Mouse (Mus musculus): ENCODE measurements around the gene Ppp2r1b. TPM values are rescaled to one million over a fixed set of nuclear protein-coding genes. Genes with fewer than 3 reads are reported as not detected.
"Not testable (repeated sequence)": the region's sequence is repeated elsewhere in the genome, so short reads cannot be mapped to it uniquely, and the experiment has no call there.

The Ppp2r1b gene
- polyA plus RNA-seq, 1 experiment from 2014 or later, result 72.2 TPM

DNA sequence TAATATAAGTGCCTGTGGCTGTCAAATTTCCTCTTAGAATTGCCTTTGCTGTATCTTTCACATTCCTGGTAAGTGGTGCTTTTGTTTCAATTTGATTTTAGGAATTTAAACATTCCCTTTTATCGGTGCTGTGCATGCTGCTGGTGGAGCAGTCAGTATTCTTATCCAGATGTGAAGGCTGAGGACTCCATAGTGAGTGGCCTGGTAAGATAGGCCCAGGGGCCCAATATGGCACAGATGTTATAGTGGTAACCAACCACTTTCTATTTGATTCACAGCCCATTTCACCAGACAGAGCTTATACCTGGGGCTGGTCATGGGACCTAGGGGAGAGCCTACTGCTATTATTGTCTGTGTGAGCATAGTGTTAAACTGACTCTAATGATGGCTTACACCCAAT lies 28.6 kb upstream of the Ppp2r1b start:
- Histone ChIP-seq H3K27me3 (no peaks in the 10 kb centered on the region), H3K9me3 (no peaks in the 10 kb centered on the region), H3K27ac (no peak overlapping the region), H3K9ac (no peak overlapping the region), H3K4me2 (no peak overlapping the region), H3K36me3 (peaks cover 57% of the 10 kb centered on the region), H3K4me3 (no peak overlapping the region), H3K4me1 (no peaks in the 10 kb centered on the region)
- ATAC-seq (ENCODE audit: insufficient number of reproducible peaks, insufficient read depth, low FRiP score, low TSS enrichment, low read depth), result no peak
- 98% methylated on average over 1 of the region's 1 CpGs for WGBS

DNA sequence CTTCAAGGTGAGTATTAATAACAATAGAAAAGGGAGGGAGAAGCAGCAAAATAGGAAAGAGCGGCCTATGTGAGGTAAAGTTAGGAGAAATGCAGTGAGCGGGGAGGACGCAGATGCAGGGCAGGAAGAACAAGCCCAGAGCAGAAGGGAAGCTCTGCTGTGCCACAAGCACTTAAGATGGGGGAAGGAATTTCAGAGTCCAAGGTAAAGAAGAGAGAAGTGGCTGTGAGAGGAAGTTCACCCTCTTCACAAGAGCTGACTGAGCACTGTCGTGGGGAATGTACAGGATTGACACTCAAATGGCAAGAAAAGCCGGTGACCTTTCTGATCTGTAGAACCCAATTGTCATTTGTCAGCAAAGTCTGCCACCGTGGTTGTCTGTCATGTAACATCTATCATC lies 27.1 kb upstream of the Ppp2r1b start:
- H3K27ac ChIP-seq, result no peak overlapping the region
- H3K36me3 ChIP-seq, result peaks cover 57% of the 10 kb centered on the region
- H3K27me3 ChIP-seq, result no peaks in the 10 kb centered on the region
- H3K4me2 ChIP-seq, result no peak overlapping the region
- no peak for ATAC-seq (ENCODE audit: insufficient number of reproducible peaks, insufficient read depth, low FRiP score, low TSS enrichment, low read depth)
- H3K9me3 ChIP-seq, result no peaks in the 10 kb centered on the region
- H3K4me3 ChIP-seq, result no peak overlapping the region
- H3K4me1 ChIP-seq, result no peaks in the 10 kb centered on the region
- no peak overlapping the region for H3K9ac ChIP-seq
- WGBS, result 90% methylated on average over 6 of the region's 6 CpGs

DNA sequence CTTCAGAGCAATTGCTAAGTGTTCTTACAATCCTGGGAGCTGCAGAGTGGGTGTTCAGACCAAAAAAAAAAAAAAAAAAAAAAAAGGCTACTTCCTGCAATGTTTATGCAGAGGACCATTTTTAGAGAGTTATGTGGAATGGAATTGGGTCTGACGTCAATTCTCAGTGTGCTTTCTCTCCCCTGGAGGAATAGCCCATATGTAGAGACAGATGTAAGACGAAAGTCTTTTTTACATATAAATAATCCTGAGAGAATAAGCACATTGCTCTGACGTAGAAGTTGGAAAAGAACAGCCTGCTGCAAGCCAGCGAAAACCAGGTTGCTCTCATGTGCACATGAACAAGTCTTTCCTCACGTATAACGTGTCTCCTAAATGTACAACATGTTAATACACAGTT lies 25.4 kb upstream of the Ppp2r1b start:
- Histone ChIP-seq H3K9me3 (no peaks in the 10 kb centered on the region), H3K27me3 (no peaks in the 10 kb centered on the region), H3K4me3 (no peak overlapping the region), H3K36me3 (peaks cover 57% of the 10 kb centered on the region), H3K9ac (no peak overlapping the region), H3K4me2 (no peak overlapping the region), H3K4me1 (no peaks in the 10 kb centered on the region), H3K27ac (no peak overlapping the region)
- 82% methylated on average over 6 of the region's 6 CpGs for WGBS
- no peak for ATAC-seq (ENCODE audit: insufficient number of reproducible peaks, insufficient read depth, low FRiP score, low TSS enrichment, low read depth)

DNA sequence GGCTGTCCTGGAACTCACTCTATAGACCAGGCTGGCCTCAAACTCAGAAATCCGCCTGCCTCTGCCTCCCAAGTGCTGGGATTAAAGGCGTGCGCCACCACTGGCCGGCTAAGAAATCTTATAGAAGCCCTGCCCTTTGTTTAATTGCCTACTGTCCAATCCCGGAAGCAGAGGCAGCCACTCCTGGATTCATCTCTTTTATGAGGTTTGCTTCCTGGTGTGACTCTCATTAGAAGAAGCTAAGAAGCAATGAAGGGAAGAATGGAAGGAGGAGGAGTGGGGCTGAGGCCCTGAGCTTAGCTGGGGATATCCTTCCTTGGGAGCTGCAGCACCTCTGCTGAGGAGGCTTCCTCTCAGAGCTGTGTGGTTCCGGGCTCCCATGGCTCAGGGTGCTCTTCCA lies 23.4 kb upstream of the Ppp2r1b start:
- WGBS, result 96% methylated on average over 6 of the region's 6 CpGs
- H3K36me3 ChIP-seq, result peaks cover 61% of the 10 kb centered on the region

DNA sequence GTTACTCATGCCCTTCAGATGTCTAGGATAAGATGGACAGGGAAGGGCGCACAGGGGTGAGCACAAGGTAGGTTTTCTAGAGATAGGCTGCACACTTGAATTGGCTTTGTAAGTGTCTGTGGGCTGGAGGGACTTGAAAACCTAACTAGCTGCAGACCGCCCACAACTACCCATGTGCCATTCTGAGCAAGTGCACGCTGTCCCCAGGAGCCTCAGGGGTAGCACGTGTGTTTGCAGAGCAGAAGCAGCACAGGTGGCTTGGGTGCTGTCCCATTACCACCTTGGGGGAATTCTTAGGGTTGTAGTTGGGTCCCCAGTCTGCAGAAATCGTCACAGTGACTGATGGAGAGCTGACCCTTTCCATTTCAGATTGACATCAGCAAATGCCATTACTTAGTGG lies 22.9 kb upstream of the Ppp2r1b start:
- no peak for ATAC-seq (ENCODE audit: insufficient number of reproducible peaks, insufficient read depth, low FRiP score, low TSS enrichment, low read depth)
- no peak overlapping the region for H3K9ac ChIP-seq
- H3K36me3 ChIP-seq, result peaks cover 56% of the 10 kb centered on the region
- 94% methylated on average over 5 of the region's 5 CpGs for WGBS
- no peaks in the 10 kb centered on the region for H3K4me1 ChIP-seq
- H3K4me3 ChIP-seq, result no peak overlapping the region
- no peaks in the 10 kb centered on the region for H3K27me3 ChIP-seq
- no peak overlapping the region for H3K4me2 ChIP-seq
- H3K27ac ChIP-seq, result no peak overlapping the region
- no peaks in the 10 kb centered on the region for H3K9me3 ChIP-seq

More for the DNA sequence above, 23.4 kb upstream of the Ppp2r1b start:
- no peak for ATAC-seq (ENCODE audit: insufficient number of reproducible peaks, insufficient read depth, low FRiP score, low TSS enrichment, low read depth)
- Histone ChIP-seq H3K4me1 (no peaks in the 10 kb centered on the region), H3K9ac (no peak overlapping the region), H3K9me3 (no peaks in the 10 kb centered on the region), H3K27me3 (no peaks in the 10 kb centered on the region), H3K4me2 (no peak overlapping the region), H3K4me3 (no peak overlapping the region), H3K27ac (no peak overlapping the region)

DNA sequence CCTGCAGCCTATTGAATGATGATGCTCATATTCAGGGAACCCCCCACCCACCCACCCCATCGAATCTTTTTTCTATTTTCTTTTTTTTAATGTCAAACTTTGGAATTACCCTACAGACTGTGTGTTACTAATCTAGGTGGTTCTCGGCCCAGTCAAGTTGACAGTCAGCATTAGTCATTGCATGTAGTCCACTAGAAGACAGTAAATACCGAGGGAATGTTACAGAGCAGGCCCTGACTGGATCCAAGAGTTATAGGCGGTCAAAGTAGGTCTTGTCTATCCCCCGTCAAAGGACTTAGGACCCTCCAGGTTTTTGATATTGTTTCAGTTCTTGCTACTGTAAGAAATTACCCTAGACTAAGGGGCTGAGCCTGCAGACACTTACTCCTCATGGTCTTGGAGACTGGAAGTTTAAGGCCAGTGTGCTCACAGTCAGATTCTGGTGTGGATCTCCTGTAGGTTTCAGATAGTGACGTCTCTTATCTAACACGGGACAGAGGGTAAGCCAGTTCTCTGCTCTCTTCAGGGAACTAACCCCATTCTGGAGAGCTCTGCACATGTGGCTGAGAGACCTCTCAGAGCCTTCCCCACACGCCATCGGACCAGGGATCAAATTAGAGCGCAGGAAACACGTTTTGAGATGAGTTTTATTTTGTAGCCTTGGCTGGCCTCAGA lies 21.2 kb upstream of the Ppp2r1b start:
- Histone ChIP-seq H3K27ac (no peak overlapping the region), H3K4me3 (no peak overlapping the region), H3K4me2 (no peak overlapping the region), H3K9me3 (no peaks in the 10 kb centered on the region), H3K4me1 (no peaks in the 10 kb centered on the region), H3K27me3 (no peaks in the 10 kb centered on the region), H3K9ac (no peak overlapping the region), H3K36me3 (peaks cover 53% of the 10 kb centered on the region)
- no peak for ATAC-seq (ENCODE audit: insufficient number of reproducible peaks, insufficient read depth, low FRiP score, low TSS enrichment, low read depth)
- 85% methylated on average over 11 of the region's 11 CpGs for WGBS

DNA sequence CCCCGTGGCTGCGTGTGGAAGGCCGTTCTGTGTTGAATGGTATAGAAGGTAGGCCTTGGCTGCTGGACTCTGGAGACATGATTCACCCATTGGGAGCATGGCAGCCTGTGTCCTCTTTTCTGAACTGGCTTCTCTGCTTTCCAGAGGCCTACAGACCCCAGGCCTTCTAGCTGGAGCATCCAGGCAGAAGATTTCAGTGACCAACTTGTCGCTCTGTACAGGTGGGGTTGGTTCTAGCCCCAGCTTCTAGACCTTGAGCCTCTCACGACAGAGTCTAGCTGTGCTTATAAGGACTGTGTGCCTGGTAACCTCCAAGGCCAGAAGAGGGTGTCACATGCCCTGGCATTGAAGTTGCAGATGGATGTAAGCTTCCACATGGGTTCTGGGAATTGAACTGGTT lies 13.6 kb upstream of the Ppp2r1b start:
- Histone ChIP-seq H3K9me3 (no peaks in the 10 kb centered on the region), H3K4me1 (peaks cover 3% of the 10 kb centered on the region; the same call in 1 of the 2 replicates), H3K27ac (no peak overlapping the region), H3K4me3 (no peak overlapping the region), H3K36me3 (peaks cover 36% of the 10 kb centered on the region), H3K9ac (no peak overlapping the region), H3K27me3 (no peaks in the 10 kb centered on the region), H3K4me2 (no peak overlapping the region)
- 87% methylated on average over 5 of the region's 5 CpGs for WGBS
- no peak for ATAC-seq (ENCODE audit: insufficient number of reproducible peaks, insufficient read depth, low FRiP score, low TSS enrichment, low read depth)

DNA sequence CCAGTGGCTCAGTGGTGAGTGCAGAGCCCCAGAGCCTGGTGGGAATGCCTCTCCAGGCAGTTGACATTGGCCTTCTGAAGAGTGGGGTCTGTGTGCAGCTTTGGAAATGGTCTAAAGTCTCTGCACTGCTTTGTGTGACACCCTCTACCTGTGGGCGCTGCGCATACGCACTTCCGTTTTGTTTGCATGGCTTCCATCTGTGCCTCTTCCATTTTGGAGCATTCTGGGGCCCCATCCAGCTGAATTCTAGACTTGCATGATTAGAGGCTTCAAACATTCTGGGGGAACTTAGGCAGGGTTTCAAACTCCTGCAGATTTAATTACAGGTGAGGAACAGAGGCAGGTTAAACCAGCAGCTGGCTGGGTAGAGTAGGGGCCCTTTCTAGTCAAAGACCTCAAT lies 12.9 kb upstream of the Ppp2r1b start:
- WGBS, result 97% methylated on average over 4 of the region's 4 CpGs
- H3K9ac ChIP-seq, result no peak overlapping the region
- ATAC-seq (ENCODE audit: insufficient number of reproducible peaks, insufficient read depth, low FRiP score, low TSS enrichment, low read depth), result no peak
- peaks cover 35% of the 10 kb centered on the region for H3K36me3 ChIP-seq
- H3K27me3 ChIP-seq, result no peaks in the 10 kb centered on the region
- no peak overlapping the region for H3K4me2 ChIP-seq
- H3K4me3 ChIP-seq, result no peak overlapping the region
- no peaks in the 10 kb centered on the region for H3K9me3 ChIP-seq
- H3K4me1 ChIP-seq, result peaks cover 3% of the 10 kb centered on the region; the same call in 1 of the 2 replicates
- no peak overlapping the region for H3K27ac ChIP-seq

DNA sequence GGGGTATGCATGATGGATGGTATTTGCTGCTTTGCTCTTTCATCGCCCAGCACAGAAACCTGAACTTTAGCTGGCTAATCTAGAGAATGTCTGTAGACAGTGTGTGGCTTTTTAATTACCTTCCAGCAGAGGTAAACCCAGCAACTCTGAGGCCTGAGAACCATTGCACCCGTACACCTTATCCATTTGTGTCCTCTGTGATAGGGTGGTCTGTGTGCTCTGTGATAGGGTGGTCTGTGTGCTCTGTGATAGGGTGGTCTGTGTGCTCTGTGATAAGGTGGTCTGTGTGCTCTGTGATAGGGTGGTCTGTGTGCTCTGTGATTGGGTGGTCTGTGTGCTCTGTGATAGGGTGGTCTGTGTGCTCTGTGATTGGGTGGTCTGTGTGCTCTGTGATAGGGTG lies 12.5 kb upstream of the Ppp2r1b start:
- peaks cover 37% of the 10 kb centered on the region for H3K36me3 ChIP-seq
- H3K9me3 ChIP-seq; H3K27me3 ChIP-seq; H3K4me3 ChIP-seq; H3K4me1 ChIP-seq; H3K4me2 ChIP-seq; ATAC-seq (ENCODE audit: insufficient number of reproducible peaks, insufficient read depth, low FRiP score, low TSS enrichment, low read depth); H3K27ac ChIP-seq; H3K9ac ChIP-seq: not testable (repeated sequence)
- 81% methylated on average over 2 of the region's 2 CpGs for WGBS

DNA sequence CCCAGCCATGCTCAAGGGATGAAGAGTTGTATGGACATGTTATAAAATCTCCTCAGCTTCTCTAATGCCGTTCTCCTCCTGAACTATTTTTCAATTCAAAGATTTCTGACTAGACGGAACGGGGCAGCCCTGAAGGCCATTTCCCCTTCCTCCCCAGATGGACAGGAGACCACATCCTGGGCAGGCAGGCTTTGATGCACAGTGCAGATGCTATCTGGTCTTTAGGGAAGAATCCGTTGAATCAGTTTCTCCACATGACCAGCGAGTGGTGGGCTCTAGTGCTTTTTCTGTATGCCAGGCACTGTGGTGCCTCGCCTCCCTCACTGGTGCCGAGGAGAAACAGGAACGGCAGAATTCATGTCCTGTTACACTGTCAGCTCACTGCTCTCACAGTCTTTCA lies 11.3 kb upstream of the Ppp2r1b start:
- Histone ChIP-seq H3K4me3 (no peak overlapping the region), H3K27me3 (no peaks in the 10 kb centered on the region), H3K4me2 (no peak overlapping the region), H3K9ac (no peak overlapping the region), H3K9me3 (no peaks in the 10 kb centered on the region), H3K4me1 (peaks cover 3% of the 10 kb centered on the region; the same call in 1 of the 2 replicates), H3K36me3 (peaks cover 33% of the 10 kb centered on the region), H3K27ac (no peak overlapping the region)
- no peak for ATAC-seq (ENCODE audit: insufficient number of reproducible peaks, insufficient read depth, low FRiP score, low TSS enrichment, low read depth)
- 81% methylated on average over 8 of the region's 8 CpGs for WGBS

DNA sequence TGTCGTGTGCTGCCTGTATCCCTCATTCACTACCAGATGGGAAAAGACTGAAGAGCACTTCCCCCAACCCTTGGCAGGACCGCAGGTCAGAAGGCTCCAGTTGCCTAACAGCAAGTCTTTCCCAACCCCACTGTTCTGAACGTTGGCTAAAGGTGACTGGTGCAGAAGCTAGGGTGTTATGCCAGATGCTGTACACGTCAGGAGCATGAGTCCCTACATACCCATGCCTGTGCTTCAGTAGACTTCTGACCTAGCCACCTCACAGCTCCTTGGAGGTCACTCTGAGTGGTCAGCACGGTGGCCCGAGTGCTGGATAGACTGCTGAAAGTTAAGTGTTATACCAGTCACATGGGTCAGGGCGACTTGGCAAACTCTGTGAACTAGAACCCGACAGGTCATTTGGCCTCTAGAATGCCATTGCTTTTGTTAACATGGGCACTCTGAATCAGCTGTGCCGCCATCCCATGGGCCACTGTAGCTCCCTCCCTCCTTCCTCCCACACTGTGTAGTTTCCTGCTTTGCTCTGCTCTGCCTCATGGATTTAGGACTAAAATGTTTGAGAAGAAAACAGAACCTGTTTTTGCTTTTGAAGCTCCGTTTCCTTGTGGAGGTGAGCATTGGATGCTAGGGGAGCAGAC lies 9.9 kb upstream of the Ppp2r1b start:
- WGBS, result 88% methylated on average over 10 of the region's 10 CpGs
- Histone ChIP-seq H3K27me3 (no peaks in the 10 kb centered on the region), H3K4me2 (no peak overlapping the region), H3K4me1 (peaks cover 3% of the 10 kb centered on the region; the same call in 1 of the 2 replicates), H3K9ac (no peak overlapping the region), H3K27ac (no peak overlapping the region), H3K4me3 (no peak overlapping the region), H3K36me3 (peaks cover 29% of the 10 kb centered on the region), H3K9me3 (no peaks in the 10 kb centered on the region)
- ATAC-seq (ENCODE audit: insufficient number of reproducible peaks, insufficient read depth, low FRiP score, low TSS enrichment, low read depth), result no peak

DNA sequence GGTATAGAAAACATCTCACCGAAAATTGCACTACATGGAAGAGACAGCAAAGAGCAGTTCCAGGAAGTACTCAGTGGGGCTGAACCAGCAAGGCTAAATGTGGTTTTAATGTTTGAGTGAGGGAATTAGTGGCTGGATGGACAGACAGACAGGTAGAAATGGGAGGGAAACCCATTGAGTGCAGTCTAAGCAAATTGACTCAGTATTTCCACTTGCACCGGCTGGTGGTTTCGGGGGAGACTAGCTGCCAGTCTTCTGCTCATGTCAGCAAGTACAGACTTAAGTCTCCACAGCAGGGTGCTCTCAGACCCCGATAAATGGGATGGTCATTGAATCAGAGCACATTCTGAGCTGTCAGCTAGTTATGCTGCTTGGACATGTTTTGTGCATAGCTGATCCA lies 9.0 kb upstream of the Ppp2r1b start:
- H3K9me3 ChIP-seq, result no peaks in the 10 kb centered on the region
- WGBS, result 85% methylated on average over 4 of the region's 4 CpGs
- no peaks in the 10 kb centered on the region for H3K27me3 ChIP-seq
- peaks cover 26% of the 10 kb centered on the region for H3K36me3 ChIP-seq
- H3K9ac ChIP-seq, result no peak overlapping the region
- H3K27ac ChIP-seq, result no peak overlapping the region
- no peak for ATAC-seq (ENCODE audit: insufficient number of reproducible peaks, insufficient read depth, low FRiP score, low TSS enrichment, low read depth)
- no peak overlapping the region for H3K4me3 ChIP-seq
- no peak overlapping the region for H3K4me2 ChIP-seq
- H3K4me1 ChIP-seq, result peaks cover 3% of the 10 kb centered on the region; the same call in 1 of the 2 replicates
